Mouse (Mus musculus) urinary bladder, postnatal 10 days (tissue): ENCODE measurements around the gene Olfr773.
"Not testable (repeated sequence)": the region's sequence is repeated elsewhere in the genome, so short reads cannot be mapped to it uniquely, and the experiment has no call there.

Source experiments
- DNase-seq: peaks from one replicate; pipeline ENCODE4 v3.0.0; 2022; ENCODE audit warnings: low spot score

Olfr773 gene

GRCm38 (mm10) chr10:129187319-129187718 lies at the start of gene Olfr773:
Olfr773 (minus strand) TSS chr10:129187419.
- not testable (repeated sequence) for DNase-seq

GRCm38 (mm10) chr10:129235904-129236303 lies 48.7 kb upstream of the Olfr773 start, which contains the start of gene Olfr774:
Olfr774 (plus strand) TSS chr10:129236204.
- no peak for DNase-seq

- no peak for DNase-seq
Measured at GRCm38 (mm10) chr10:129230737-129231136, 43.5 kb upstream of the Olfr773 start.

GRCm38 (mm10) chr10:129177821-129178220 lies 9.4 kb downstream of the Olfr773 start, which contains the start of gene Olfr772:
Olfr772 (minus strand) TSS chr10:129177921.
- not testable (repeated sequence) for DNase-seq

GRCm38 (mm10) chr10:129164651-129165050 lies 22.6 kb downstream of the Olfr773 start, which contains the start of gene Olfr771:
Olfr771 (minus strand) TSS chr10:129164751.
- no peak for DNase-seq

- no peak for DNase-seq
Measured at GRCm38 (mm10) chr10:129138898-129139297, 48.3 kb downstream of the Olfr773 start, which contains the start of gene Olfr770. Olfr770 (minus strand) TSS chr10:129138998.
